ENCODE assay signal across 8 mouse cellular contexts in the genomic region with DNA sequence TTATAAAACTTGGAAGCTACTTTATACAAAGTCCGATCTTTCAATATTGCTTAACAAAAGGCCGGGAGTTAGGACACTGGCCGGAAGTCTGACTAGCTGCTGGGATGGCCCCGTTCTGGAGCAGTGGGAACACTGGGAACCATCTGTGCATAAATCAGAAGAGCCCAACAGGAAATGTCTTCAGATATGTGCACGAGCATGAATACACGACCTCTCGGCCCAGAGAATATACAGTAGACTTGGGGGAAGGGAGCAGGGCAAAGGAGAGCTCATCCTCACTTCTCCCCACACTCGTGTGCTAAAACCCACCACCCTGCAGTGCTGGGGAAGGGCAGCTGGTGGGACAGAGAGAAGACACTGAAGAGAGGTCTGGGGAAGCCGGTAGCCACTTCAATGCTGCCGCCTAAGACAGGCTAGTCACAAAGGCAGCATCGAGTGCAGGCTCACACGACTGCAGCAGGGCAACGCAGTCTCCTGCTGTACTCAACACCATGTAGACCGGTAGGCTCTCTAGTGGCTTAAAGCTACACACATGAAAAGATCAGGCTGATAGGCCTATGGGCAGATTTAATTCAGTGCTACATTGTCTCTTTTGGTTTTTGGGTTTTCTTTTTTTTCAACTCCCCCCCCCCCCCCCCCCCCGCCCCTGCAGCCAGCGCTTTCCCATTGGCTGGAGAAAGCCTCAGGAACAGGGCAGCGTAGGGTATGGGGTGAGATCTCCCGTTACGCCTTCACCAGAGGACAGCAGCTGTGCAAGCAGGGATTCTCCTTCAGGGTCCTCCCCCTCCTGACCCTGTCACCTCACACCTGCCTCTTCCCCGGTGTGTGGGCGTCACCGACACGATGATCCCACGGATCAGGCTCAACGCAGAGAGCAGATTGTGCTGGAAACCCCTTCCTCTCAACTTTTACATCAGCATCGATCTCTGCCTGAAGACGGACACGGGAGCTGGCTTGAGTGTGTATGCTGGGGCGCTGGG. TPM values are rescaled to one million over a fixed set of nuclear protein-coding genes. Genes with fewer than 3 reads are reported as not detected.
DNase-seq lines count a peak whose midpoint lies in the region; ATAC-seq and TF ChIP-seq lines count a peak whose summit lies in the region.

No protein-coding gene starts in this region.

- peak; percentile 48 to 65 for DNase-seq in adrenal gland, adult (ENCODE audit: inconsistent age in 2 of 2, low spot score in 1 of 2)
- DNase-seq in adrenal gland, adult 18-20 months (ENCODE audit: low spot score in 2 of 2) = no peak
- DNase-seq in forebrain, embryonic 14.5 days (ENCODE audit: low spot score) = no peak
- peak; percentile 12 for DNase-seq in yolk sac, embryonic 10.5 days (ENCODE audit: low spot score)
- no peak for DNase-seq in Muller cell, postnatal 12 days (ENCODE audit: inconsistent ontology term)

- no peak for TF ChIP-seq CTCF in intestine, postnatal 0 days (IDR thresholded peaks at IDR 0.05; ENCODE audit: low read depth)

- H3K9me3 ChIP-seq in forebrain, embryonic 14.5 days (replicated peaks; ENCODE audit: control insufficient read depth, low read length) = no peaks in the 10 kb centered on the region
- no peaks in the 10 kb centered on the region for H3K9me3 ChIP-seq in intestine, postnatal 0 days (ENCODE audit: control insufficient read depth)
- H3K9me3 ChIP-seq in lung, embryonic 15.5 days = no peaks in the 10 kb centered on the region

- H3K27me3 ChIP-seq in forebrain, embryonic 14.5 days (replicated peaks; ENCODE audit: control insufficient read depth, insufficient read depth, low read length) = no peaks in the 10 kb centered on the region
- H3K27me3 ChIP-seq in intestine, postnatal 0 days (replicated peaks; ENCODE audit: control insufficient read depth, insufficient read depth, low read length) = no peaks in the 10 kb centered on the region
- H3K27me3 ChIP-seq in lung, embryonic 15.5 days = no peaks in the 10 kb centered on the region

- no peak for ATAC-seq in forebrain, embryonic 14.5 days
- ATAC-seq in intestine, postnatal 0 days = peak; percentile 46; the same call in 1 of the 2 replicates
- peak; percentile 63; the same call in 1 of the 2 replicates for ATAC-seq in lung, embryonic 15.5 days (ENCODE audit: borderline replicate concordance, extremely low read depth, low FRiP score, low TSS enrichment)
- ATAC-seq in erythroid progenitor cell, adult 5-6 weeks (replicated peaks; ENCODE audit: low FRiP score, poor library complexity, severe bottlenecking) = no peak

- 0 out of 2 replicates have a peak overlapping the region, but pooled peaks have one; percentile 17 for H3K9ac ChIP-seq in forebrain, embryonic 14.5 days (ENCODE audit: low read length)
- 0 out of 2 replicates have a peak overlapping the region, but pooled peaks have one; percentile 13 for H3K9ac ChIP-seq in intestine, postnatal 0 days (ENCODE audit: low read depth, low read length)
- H3K9ac ChIP-seq in lung, embryonic 15.5 days = peak overlapping the region; percentile 13; the same call in 1 of the 2 replicates

- peaks cover 36% of the 10 kb centered on the region for H3K36me3 ChIP-seq in forebrain, embryonic 14.5 days (ENCODE audit: control insufficient read depth, insufficient read depth, low read length)
- H3K36me3 ChIP-seq in intestine, postnatal 0 days (ENCODE audit: control insufficient read depth, insufficient read depth) = peaks cover 36% of the 10 kb centered on the region
- H3K36me3 ChIP-seq in lung, embryonic 15.5 days = peaks cover 25% of the 10 kb centered on the region

- H3K27ac ChIP-seq in forebrain, embryonic 14.5 days (ENCODE audit: low read depth, low read length) = no peak overlapping the region
- 0 out of 2 replicates have a peak overlapping the region, but pooled peaks have one; percentile 11 for H3K27ac ChIP-seq in intestine, postnatal 0 days (ENCODE audit: low read depth, low read length)
- H3K27ac ChIP-seq in lung, embryonic 15.5 days = peak overlapping the region; percentile 93

- H3K4me3 ChIP-seq in forebrain, embryonic 14.5 days (ENCODE audit: low read depth, low read length) = no peak overlapping the region
- H3K4me3 ChIP-seq in intestine, postnatal 0 days (ENCODE audit: low read depth, low read length) = no peak overlapping the region
- 0 out of 2 replicates have a peak overlapping the region, but pooled peaks have one; percentile 1 for H3K4me3 ChIP-seq in lung, embryonic 15.5 days

- WGBS in forebrain, embryonic 14.5 days = 39% methylated on average over 28 of the region's 29 CpGs
- 34% methylated on average over 28 of the region's 29 CpGs for WGBS in intestine, postnatal 0 days
- WGBS in lung, embryonic 15.5 days = 14% methylated on average over 26 of the region's 29 CpGs

- no peaks in the 10 kb centered on the region for H3K4me1 ChIP-seq in forebrain, embryonic 14.5 days (ENCODE audit: control insufficient read depth, insufficient read depth, low read length)
- no peaks in the 10 kb centered on the region for H3K4me1 ChIP-seq in intestine, postnatal 0 days (replicated peaks; ENCODE audit: control insufficient read depth, insufficient read depth, low read length)
- peaks cover 23% of the 10 kb centered on the region for H3K4me1 ChIP-seq in lung, embryonic 15.5 days

- peak overlapping the region; percentile 16; the same call in 1 of the 2 replicates for H3K4me2 ChIP-seq in forebrain, embryonic 14.5 days (ENCODE audit: low read length)
- peak overlapping the region; percentile 41 for H3K4me2 ChIP-seq in intestine, postnatal 0 days (replicated peaks; ENCODE audit: low read depth)
- H3K4me2 ChIP-seq in lung, embryonic 15.5 days = peak overlapping the region; percentile 41

RNA-seq across cellular contexts. Expression of gene Blm, which starts 52.1 kb away (rescaled TPM):
- 1 to 10 TPM in 1 of 2 experiments, under 1 TPM in 1; 0.86 to 2.2 TPM for total RNA-seq in adrenal gland, adult 18-20 months (2021)
- 11.3 and 12.6 TPM in 2 replicates for polyA plus RNA-seq in forebrain, embryonic 14.5 days (2014; fragmentation: Nextera tagmentation; extraction: Ambion mirVana)
- 2.7 and 3.1 TPM in 2 replicates for polyA plus RNA-seq in intestine, postnatal 0 days (2015; fragmentation: Nextera tagmentation; extraction: Ambion mirVana)
- 28.0 and 29.6 TPM in 2 replicates for polyA plus RNA-seq in lung, embryonic 15.5 days (2015; fragmentation: Nextera tagmentation; extraction: Ambion mirVana)
- 276 and 327 TPM in 2 replicates for total RNA-seq in erythroid progenitor cell, adult 5-6 weeks (2015; ENCODE audit: low replicate concordance)
- 196 and 224 TPM in 2 replicates for total RNA-seq in erythroid progenitor cell, adult 5-6 weeks (2017; ENCODE audit: low replicate concordance)

Comparison
In these comparisons a context has a peak if more than half of its experiments do, and no peak if none do; other contexts are left out.
1. DNase-seq: peak in adrenal gland, adult (2 of 2) and yolk sac, embryonic 10.5 days (single experiment); none in adrenal gland, adult 18-20 months (0 of 2), forebrain, embryonic 14.5 days (single experiment) and Muller cell, postnatal 12 days (single experiment).
2. ATAC-seq: peak in intestine, postnatal 0 days (single experiment) and lung, embryonic 15.5 days (single experiment); none in forebrain, embryonic 14.5 days (single experiment) and erythroid progenitor cell, adult 5-6 weeks (single experiment).
3. Peak in every context shown above with its lines, with median percentiles within 50 percentile points of each other: H3K4me2 ChIP-seq and H3K9ac ChIP-seq.